Mouse (Mus musculus) heart, adult 18-20 months (tissue): ENCODE measurements around the gene Sf1. TPM values are rescaled to one million over a fixed set of nuclear protein-coding genes. Genes with fewer than 3 reads are reported as not detected.
A peak's percentile ranks its signal among the peaks of the same experiment; 100 is the strongest.

Experiments used
- DNase-seq, 2 experiments: peaks; one replicate each; pipeline ENCODE4 v3.0.0; 2021 to 2022; ENCODE audit warnings: mixed read lengths in 1 of 2
- long read RNA-seq, 2 experiments: library from polyadenylated mRNA; stranded (forward); transcript quantifications; one replicate each; pipeline ENCODE4 v2.0.0; 2021
- total RNA-seq, 2 experiments: library from RNA; stranded (reverse); gene quantifications; 2 replicates each; pipeline ENCODE4 v1.2.3; 2021

The Sf1 gene
- total RNA-seq: 10 to 100 TPM; 66.5 to 94.7 TPM
- long read RNA-seq, experiment 1, full-length matches to known transcripts: 2 of 10 reads
- long read RNA-seq, experiment 1, partial matches to known transcripts: 5 of 10 reads
- long read RNA-seq, experiment 1, other reads (novel, unspliced or antisense): 3 of 10 reads
- long read RNA-seq, experiment 2, full-length matches to known transcripts: 4 of 12 reads
- long read RNA-seq, experiment 2, partial matches to known transcripts: 7 of 12 reads
- long read RNA-seq, experiment 2, other reads (novel, unspliced or antisense): 1 of 12 reads

GRCm38 (mm10) chr19:6363411-6364240, at the start of gene Sf1:
TSS of gene Sf1 (plus strand) at chr19:6363690.
- DNase-seq: peak; percentile 99 to 100

DNA sequence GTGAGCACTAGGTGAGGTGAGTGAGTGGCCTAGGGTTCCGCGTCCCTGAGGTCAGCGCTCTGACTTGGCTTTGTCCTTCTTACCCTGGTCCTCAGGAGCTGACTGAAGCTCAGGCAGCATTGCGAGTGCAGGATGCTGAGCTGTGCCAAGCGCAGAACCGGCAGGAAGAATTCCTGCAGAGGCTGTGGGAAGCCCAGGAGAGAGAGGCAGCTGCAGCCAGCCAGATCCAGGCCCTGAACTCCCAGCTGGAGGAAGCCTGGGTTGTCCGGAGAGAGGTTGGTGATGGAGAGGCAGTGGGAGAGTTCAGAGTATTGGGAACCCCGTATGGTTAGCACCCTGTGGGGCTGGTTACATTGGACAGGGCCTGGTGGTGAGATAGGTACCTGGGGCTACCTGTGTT, 49.7 kb upstream of the Sf1 start:
- DNase-seq: no peak

GRCm38 (mm10) chr19:6314513-6314912, 49.0 kb upstream of the Sf1 start:
- peak in 1 of 2 experiments; percentile 16 for DNase-seq

- DNase-seq: no peak
Observed at GRCm38 (mm10) chr19:6315573-6315972, 47.9 kb upstream of the Sf1 start.

- no peak for DNase-seq
Observed at GRCm38 (mm10) chr19:6318145-6318544, 45.3 kb upstream of the Sf1 start.

DNA sequence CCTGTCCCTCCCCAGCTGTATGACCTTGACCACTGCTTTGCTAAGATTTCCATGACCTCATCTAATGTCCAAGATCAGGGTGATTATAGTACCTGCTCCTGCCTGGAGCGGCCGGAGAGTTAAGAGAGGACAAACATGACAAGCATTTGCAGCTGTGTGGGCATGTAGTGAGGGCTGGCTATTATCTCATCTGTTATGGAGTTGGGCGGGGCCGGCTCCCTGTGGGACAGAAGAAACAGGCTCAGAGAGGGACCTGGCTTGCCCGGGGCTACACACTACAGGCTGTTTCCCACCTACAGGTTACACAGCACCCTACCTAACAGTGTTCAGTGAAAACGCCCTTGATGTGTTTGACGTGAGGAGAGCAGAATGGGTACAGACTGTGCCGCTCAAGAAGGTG, 42.1 kb upstream of the Sf1 start:
- no peak for DNase-seq

- peak in 1 of 2 experiments; percentile 64 for DNase-seq
Observed at GRCm38 (mm10) chr19:6321786-6322621, 41.5 kb upstream of the Sf1 start.

- DNase-seq: no peak
Observed at GRCm38 (mm10) chr19:6324751-6325150, 38.7 kb upstream of the Sf1 start.

DNA sequence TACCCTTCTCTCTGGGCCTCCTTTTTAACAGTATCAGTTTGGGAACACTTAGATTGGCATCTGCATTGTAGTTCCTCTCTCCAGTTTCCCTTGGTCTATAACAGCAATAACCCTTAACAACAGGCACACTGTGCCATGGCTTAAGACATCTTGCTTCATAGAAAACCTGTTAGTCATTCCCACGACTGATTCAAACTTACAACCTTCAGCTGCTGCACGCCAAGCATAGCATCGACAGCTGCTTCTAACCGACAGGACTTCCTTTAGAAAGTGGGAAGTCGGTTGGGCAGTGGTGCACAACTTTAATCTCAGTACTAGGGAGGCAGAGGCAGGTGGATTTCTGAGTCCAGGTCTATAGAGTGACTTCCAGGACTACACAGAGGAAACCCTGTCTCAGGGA, 32.3 kb upstream of the Sf1 start:
- DNase-seq: no peak

GRCm38 (mm10) chr19:6331719-6332516, 31.6 kb upstream of the Sf1 start:
- peak; percentile 71 to 83 for DNase-seq

DNA sequence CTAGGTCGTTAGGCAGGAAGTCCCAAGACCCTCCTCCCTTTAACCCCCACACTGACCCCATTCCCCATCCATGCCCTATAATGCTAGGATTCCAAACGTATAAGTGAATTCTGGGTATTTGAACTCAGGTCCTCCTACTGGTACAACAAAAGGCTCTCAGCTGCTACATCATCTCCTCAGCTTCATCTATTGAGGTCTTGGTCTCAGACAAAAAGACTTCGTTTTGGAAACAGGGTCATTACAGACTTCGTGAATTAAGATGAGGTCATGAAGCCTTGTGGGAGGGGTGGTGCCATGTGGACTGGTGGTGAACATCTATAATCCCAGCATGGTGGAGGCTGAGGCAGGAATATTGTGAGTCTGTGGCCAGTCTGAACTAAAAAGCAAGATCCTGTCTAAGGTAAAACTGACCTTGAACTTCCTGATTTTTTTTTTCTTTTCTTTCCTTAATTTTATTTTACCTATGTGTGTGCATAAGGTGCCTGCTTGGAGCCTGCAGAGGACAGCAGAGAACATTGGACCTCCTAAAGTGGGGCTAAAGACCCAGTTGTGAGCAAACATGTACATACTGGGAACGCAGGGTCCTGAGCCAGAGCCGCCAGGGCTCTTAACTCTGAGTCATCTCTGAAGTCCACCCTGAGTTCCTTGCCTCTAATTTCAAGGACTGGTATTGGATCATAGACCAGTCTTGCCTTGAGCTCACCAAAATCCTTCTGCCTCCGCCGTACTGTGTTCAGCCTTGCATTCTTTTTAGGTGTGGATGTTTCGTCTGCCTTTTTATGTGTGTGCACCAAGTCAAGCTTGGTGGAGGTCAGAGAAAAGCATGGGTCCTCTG, 29.5 kb upstream of the Sf1 start:
- peak in 1 of 2 experiments; percentile 12 for DNase-seq

DNA sequence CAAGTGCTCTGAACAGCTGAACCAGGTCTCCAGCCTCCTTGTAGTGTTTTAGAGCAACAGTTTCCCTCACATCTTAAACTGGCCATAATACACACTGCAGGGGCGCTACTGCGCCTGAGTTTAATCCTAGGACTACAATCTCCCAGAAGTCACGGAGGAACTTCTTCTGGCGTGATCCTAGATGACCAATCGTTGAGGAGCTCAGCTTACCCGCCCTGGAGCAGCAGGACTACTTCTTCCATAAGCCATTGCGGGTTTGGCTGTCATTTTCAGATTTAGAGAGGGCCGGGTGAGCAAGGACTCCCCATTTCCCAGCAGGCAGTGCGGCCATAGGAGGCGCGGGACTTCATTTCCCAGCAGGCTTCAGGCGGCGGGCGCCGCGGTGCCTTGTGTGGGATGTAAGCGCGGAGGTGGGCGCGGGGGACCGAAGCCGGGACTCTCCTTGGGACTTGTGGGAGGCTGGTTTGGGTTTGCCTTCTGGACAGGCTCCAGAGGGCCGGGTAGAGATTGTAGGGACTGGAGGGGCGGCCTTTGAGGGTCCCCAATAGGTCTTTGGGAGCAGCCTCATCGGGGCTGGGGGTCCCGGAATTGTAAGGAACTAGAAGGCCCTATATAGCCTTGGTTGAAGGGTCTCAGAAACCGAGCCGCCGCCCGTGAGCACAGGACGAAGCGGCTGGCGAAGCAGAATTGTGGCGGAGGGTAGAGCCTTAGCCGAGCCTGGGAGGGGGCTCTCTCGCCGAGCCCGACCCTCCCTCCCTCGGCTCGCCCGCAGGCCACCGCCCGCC, 28.6 kb upstream of the Sf1 start, which contains the start of gene Men1:
Gene Men1, plus strand, starts transcription at position 307 of the 785 bp plus-strand sequence.
- DNase-seq: peak; percentile 95 to 98

DNA sequence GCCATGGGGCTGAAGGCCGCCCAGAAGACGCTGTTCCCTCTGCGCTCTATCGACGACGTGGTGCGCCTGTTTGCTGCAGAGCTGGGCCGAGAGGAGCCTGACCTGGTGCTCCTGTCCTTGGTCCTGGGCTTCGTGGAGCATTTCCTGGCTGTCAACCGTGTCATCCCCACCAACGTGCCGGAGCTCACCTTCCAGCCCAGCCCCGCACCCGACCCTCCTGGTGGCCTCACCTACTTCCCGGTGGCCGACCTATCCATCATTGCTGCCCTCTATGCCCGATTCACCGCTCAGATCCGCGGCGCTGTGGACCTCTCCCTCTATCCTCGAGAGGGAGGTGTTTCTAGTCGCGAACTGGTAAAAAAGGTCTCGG, 28.0 kb upstream of the Sf1 start:
- DNase-seq: peak in 1 of 2 experiments; percentile 28

DNA sequence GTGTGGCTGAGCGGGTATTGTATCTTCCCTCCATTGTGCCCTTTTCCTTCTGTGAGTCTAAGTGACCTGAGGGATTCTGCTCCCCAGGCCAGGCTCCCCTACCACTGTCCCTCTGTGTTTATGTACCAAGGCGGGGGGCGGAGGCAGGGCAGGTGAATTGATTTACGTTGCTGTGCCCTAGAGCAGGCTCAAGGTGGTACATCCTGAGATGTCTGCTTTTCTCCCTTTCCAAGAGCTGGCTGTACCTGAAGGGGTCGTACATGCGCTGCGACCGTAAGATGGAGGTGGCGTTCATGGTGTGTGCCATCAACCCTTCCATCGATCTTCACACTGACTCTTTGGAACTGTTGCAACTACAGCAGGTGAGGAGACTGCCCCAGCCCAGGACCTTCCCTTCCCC, 26.6 kb upstream of the Sf1 start:
- no peak for DNase-seq

- DNase-seq: no peak
Observed at GRCm38 (mm10) chr19:6338171-6338570, 25.3 kb upstream of the Sf1 start.

- DNase-seq: no peak
Observed at GRCm38 (mm10) chr19:6338716-6339115, 24.8 kb upstream of the Sf1 start.

DNA sequence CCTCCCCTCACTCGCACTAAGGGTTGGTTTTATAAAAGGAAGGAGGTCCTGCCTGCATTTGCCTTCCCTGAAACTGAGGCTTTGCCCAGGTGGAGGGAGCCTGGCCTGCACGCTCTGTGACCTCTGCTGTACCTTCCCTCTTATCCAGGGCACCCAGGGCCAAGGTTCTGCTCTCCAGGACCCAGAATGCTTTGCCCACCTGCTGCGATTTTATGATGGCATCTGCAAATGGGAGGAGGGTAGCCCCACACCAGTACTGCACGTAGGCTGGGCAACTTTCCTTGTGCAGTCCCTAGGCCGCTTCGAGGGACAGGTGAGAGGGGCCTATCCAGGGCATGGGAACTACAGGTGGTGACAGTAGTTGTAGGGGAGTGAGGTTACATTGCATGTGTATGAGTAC, 24.3 kb upstream of the Sf1 start:
- no peak for DNase-seq

DNA sequence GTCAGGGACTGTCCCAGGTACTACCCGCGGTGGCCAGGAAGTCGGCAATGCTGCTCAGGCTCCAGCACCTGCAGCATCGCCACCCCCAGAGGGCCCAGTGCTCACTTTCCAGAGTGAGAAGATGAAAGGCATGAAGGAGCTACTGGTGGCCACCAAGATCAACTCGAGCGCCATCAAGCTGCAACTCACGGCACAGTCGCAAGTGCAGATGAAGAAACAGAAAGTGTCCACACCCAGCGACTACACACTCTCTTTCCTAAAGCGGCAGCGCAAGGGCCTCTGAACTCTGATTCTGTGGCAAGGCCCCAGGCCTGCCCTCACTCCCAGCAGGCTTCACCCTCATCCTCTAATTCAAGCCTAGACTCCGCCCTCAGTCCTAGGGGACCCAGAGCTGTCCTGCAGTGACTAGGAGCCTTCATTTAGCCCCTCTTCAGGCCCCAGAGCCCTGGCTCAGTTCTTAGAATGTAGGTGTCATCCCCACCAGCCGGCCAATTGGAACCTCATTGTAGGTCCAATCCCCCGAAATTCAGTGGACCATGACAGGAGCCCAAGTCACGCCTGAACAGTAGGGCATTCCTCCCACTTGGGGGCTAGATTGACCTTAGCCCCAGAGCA, 23.5 kb upstream of the Sf1 start:
- DNase-seq: peak; percentile 73 to 82
